Mouse (Mus musculus): ENCODE measurements around the gene Kcnma1. TPM values are rescaled to one million over a fixed set of nuclear protein-coding genes. Genes with fewer than 3 reads are reported as not detected.

Gene Kcnma1
- polyA plus RNA-seq, 1 experiment from 2014 or later = 8.2 TPM

DNA sequence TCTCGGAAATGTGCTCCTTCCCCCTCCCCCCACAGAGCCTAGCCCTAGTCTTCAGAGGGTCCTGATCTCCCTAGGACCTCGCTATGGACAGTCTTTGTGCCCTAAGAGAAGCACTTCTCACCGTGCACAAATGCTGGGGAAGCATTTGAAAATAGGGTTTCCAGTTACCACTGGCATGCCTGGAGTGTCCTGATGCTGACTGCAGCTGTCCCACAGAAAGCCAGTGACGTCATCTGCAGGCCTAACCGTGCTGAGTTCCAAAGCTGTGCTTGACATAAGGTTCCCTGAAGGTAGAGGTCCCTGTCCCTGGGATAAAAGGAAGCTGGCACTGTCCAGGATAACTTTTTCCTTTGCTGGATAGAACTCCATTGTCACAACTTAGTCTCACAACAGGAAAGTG lies 71.1 kb downstream of the Kcnma1 start:
- Histone ChIP-seq H3K27me3 (replicated peaks; ENCODE audit: control insufficient read depth, insufficient read depth, low read length) (no peaks in the 10 kb centered on the region), H3K4me1 (replicated peaks; ENCODE audit: control insufficient read depth, insufficient read depth, low read length) (no peaks in the 10 kb centered on the region), H3K9me3 (ENCODE audit: control insufficient read depth, low read length) (no peaks in the 10 kb centered on the region), H3K4me3 (ENCODE audit: low read depth, low read length) (no peak overlapping the region), H3K36me3 (ENCODE audit: control insufficient read depth, insufficient read depth, low read length) (no peaks in the 10 kb centered on the region), H3K9ac (ENCODE audit: low read length) (no peak overlapping the region), H3K27ac (ENCODE audit: low read depth) (no peak overlapping the region), H3K4me2 (ENCODE audit: low read length) (no peak overlapping the region)
- no peak for ATAC-seq (replicated peaks; ENCODE audit: low FRiP score, low TSS enrichment, low read depth)
- no peak for DNase-seq (ENCODE audit: low spot score)
- 57% methylated on average over 5 of the region's 5 CpGs for WGBS

DNA sequence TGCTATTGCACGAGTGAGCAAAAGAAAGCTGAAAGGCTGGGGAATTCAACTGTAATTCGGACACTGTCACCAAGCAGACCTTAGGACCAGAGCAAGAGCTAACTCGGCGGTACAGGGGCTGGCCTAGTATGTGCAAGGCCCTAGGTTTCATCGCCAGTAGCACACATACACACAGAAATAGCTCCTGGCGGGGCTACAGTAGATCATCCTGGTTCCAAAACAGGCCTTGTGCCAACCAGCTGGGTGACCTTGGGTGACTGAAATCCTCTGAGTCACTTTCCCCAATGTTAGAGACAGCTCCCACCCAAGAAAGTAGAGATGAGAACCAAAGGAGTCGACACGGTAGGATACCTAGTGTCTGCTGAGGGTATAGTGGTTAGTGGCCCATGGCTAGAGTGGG lies 72.2 kb downstream of the Kcnma1 start:
- DNase-seq (ENCODE audit: low spot score) (no peak), ATAC-seq (replicated peaks; ENCODE audit: low FRiP score, low TSS enrichment, low read depth) (no peak)
- WGBS = 89% methylated on average over 8 of the region's 8 CpGs
- no peaks in the 10 kb centered on the region for H3K27me3 ChIP-seq (replicated peaks; ENCODE audit: control insufficient read depth, insufficient read depth, low read length)
- no peak overlapping the region for H3K9ac ChIP-seq (ENCODE audit: low read length)
- H3K27ac ChIP-seq (ENCODE audit: low read depth) = no peak overlapping the region
- no peaks in the 10 kb centered on the region for H3K9me3 ChIP-seq (ENCODE audit: control insufficient read depth, low read length)
- H3K4me2 ChIP-seq (ENCODE audit: low read length) = no peak overlapping the region
- H3K4me3 ChIP-seq (ENCODE audit: low read depth, low read length) = no peak overlapping the region
- H3K4me1 ChIP-seq (replicated peaks; ENCODE audit: control insufficient read depth, insufficient read depth, low read length) = no peaks in the 10 kb centered on the region
- no peaks in the 10 kb centered on the region for H3K36me3 ChIP-seq (ENCODE audit: control insufficient read depth, insufficient read depth, low read length)

DNA sequence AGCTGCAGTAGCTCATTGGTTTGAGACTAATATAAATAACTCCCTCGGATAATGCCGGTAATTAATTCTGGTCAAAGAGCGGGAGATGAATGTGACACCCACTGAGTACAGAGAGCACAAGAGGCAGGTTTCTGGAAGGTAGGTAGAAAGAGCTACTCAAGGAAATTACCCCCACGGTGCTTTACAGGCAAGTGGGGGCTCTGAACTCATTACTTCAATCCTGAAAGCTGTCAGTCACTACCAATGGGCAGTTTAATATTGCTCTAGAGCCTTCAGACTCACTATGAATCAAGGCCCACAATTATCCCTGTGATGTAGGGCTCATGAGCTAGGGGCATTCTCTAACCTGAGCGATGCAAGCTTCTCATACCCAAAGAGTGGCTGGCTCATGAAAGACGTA lies 79.3 kb downstream of the Kcnma1 start:
- no peak overlapping the region for H3K4me3 ChIP-seq (ENCODE audit: low read depth, low read length)
- no peak overlapping the region for H3K4me2 ChIP-seq (ENCODE audit: low read length)
- H3K36me3 ChIP-seq (ENCODE audit: control insufficient read depth, insufficient read depth, low read length) = no peaks in the 10 kb centered on the region
- no peaks in the 10 kb centered on the region for H3K9me3 ChIP-seq (ENCODE audit: control insufficient read depth, low read length)
- 84% methylated on average over 6 of the region's 6 CpGs for WGBS
- H3K27ac ChIP-seq (ENCODE audit: low read depth) = no peak overlapping the region
- no peak overlapping the region for H3K9ac ChIP-seq (ENCODE audit: low read length)
- DNase-seq (ENCODE audit: low spot score) (no peak), ATAC-seq (replicated peaks; ENCODE audit: low FRiP score, low TSS enrichment, low read depth) (no peak)
- no peaks in the 10 kb centered on the region for H3K27me3 ChIP-seq (replicated peaks; ENCODE audit: control insufficient read depth, insufficient read depth, low read length)
- 0 out of 2 replicates have a peak, but pooled peaks cover 3% of the 10 kb centered on the region for H3K4me1 ChIP-seq (replicated peaks; ENCODE audit: control insufficient read depth, insufficient read depth, low read length)

DNA sequence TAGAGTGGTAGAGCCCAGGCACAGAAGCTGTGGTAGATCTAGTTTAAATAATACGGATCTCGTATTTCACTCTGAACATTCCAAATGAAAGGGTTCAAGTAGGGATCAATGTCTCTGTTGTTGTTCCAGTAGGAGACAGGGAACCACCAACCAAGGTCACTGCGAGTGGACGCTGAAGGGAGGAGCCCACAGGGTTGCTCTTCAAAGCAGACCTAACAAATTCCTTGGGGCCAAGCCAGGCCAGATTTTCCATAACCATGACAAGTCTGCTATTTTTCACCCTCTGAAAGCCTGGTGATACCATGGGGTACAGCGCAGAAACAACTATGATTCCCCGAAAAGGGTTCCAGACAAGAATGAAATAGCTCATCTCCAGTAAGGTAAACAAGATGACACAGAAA lies 82.6 kb downstream of the Kcnma1 start:
- WGBS = 58% methylated on average over 6 of the region's 6 CpGs
- Histone ChIP-seq H3K4me2 (ENCODE audit: low read length) (no peak overlapping the region), H3K27me3 (replicated peaks; ENCODE audit: control insufficient read depth, insufficient read depth, low read length) (no peaks in the 10 kb centered on the region), H3K9ac (ENCODE audit: low read length) (no peak overlapping the region), H3K4me1 (replicated peaks; ENCODE audit: control insufficient read depth, insufficient read depth, low read length) (0 out of 2 replicates have a peak, but pooled peaks cover 3% of the 10 kb centered on the region), H3K4me3 (ENCODE audit: low read depth, low read length) (no peak overlapping the region), H3K9me3 (ENCODE audit: control insufficient read depth, low read length) (no peaks in the 10 kb centered on the region), H3K36me3 (ENCODE audit: control insufficient read depth, insufficient read depth, low read length) (no peaks in the 10 kb centered on the region), H3K27ac (ENCODE audit: low read depth) (no peak overlapping the region)
- DNase-seq (ENCODE audit: low spot score) (no peak), ATAC-seq (replicated peaks; ENCODE audit: low FRiP score, low TSS enrichment, low read depth) (no peak)

DNA sequence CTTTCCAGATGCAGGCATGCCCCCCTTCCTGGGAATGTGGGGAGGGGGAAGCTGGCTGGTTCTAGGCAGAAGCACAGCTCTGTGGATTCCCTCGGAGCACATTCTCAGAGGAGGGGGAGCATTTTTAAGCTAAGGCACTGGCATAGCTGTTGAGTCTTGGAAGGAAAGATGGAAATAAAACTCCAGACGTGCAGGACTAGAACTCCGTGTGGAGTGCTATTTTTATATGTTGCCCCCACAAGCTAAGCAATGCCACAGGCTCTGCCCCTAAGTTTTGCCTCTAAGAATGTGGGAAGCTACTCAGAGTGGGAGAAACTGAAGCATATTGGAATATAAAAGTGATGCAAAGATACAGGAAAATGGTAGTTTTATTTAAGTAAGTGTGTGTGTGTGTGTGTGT lies 85.1 kb downstream of the Kcnma1 start:
- ATAC-seq (replicated peaks; ENCODE audit: low FRiP score, low TSS enrichment, low read depth) (no peak), DNase-seq (ENCODE audit: low spot score) (no peak)
- 71% methylated on average over 3 of the region's 3 CpGs for WGBS
- no peaks in the 10 kb centered on the region for H3K9me3 ChIP-seq (ENCODE audit: control insufficient read depth, low read length)
- H3K4me3 ChIP-seq (ENCODE audit: low read depth, low read length) = no peak overlapping the region
- H3K36me3 ChIP-seq (ENCODE audit: control insufficient read depth, insufficient read depth, low read length) = no peaks in the 10 kb centered on the region
- H3K9ac ChIP-seq (ENCODE audit: low read length) = no peak overlapping the region
- 0 out of 2 replicates have a peak, but pooled peaks cover 3% of the 10 kb centered on the region for H3K4me1 ChIP-seq (replicated peaks; ENCODE audit: control insufficient read depth, insufficient read depth, low read length)
- no peak overlapping the region for H3K4me2 ChIP-seq (ENCODE audit: low read length)
- H3K27me3 ChIP-seq (replicated peaks; ENCODE audit: control insufficient read depth, insufficient read depth, low read length) = no peaks in the 10 kb centered on the region
- H3K27ac ChIP-seq (ENCODE audit: low read depth) = no peak overlapping the region

DNA sequence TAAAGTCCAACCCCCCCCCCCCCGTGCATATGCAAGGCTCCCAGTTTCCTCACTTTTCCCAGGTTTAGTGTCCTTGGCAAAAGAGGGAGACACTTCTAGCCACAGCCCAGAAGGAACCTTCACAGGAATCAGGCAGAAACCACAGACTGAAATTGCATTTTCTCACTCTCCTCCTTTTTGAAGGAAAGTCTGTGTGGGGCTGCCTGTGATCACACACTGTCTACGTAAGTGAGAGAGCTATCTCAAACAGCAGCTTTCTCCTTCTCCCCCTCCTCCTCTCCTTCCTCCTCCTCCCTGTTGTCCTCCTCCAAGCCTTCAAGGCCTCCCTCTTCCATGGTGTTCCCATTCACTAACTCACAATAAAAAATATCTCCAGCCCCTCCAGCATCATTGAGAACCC lies 90.9 kb downstream of the Kcnma1 start:
- H3K27me3 ChIP-seq (replicated peaks; ENCODE audit: control insufficient read depth, insufficient read depth, low read length) = no peaks in the 10 kb centered on the region

DNA sequence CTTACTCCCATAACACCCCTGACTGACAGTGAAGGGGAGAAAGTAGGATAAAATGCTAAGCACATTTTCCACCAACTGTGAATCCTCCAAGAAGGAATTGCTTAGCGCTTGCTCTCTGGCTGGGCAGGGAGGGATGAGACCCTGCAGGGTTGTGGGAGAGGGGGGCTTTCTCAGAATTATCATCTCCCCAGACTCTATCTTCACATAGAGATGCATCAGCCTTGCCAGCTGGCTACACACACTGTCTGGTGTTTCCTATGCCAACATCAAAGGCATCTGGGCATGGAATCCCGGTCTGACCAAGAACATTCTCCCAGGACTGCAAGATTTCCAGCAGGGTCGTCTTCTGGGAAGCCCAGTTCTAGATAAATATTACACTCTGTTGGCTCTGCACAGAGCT lies 91.5 kb downstream of the Kcnma1 start:
- no peaks in the 10 kb centered on the region for H3K36me3 ChIP-seq (ENCODE audit: control insufficient read depth, insufficient read depth, low read length)
- no peak for DNase-seq (ENCODE audit: low spot score)
- no peak for ATAC-seq (replicated peaks; ENCODE audit: low FRiP score, low TSS enrichment, low read depth)
- H3K27me3 ChIP-seq (replicated peaks; ENCODE audit: control insufficient read depth, insufficient read depth, low read length) = no peaks in the 10 kb centered on the region
- H3K4me2 ChIP-seq (ENCODE audit: low read length) = no peak overlapping the region
- WGBS = 80% methylated on average over 3 of the region's 3 CpGs
- no peak overlapping the region for H3K27ac ChIP-seq (ENCODE audit: low read depth)
- no peaks in the 10 kb centered on the region for H3K9me3 ChIP-seq (ENCODE audit: control insufficient read depth, low read length)
- H3K4me3 ChIP-seq (ENCODE audit: low read depth, low read length) = no peak overlapping the region
- H3K9ac ChIP-seq (ENCODE audit: low read length) = no peak overlapping the region
- no peaks in the 10 kb centered on the region for H3K4me1 ChIP-seq (replicated peaks; ENCODE audit: control insufficient read depth, insufficient read depth, low read length)

More for the DNA sequence above, 90.9 kb downstream of the Kcnma1 start:
- H3K36me3 ChIP-seq (ENCODE audit: control insufficient read depth, insufficient read depth, low read length) = no peaks in the 10 kb centered on the region
- WGBS = 85% methylated on average over 2 of the region's 2 CpGs
- no peak for ATAC-seq (replicated peaks; ENCODE audit: low FRiP score, low TSS enrichment, low read depth)
- H3K4me2 ChIP-seq (ENCODE audit: low read length) = no peak overlapping the region
- no peak overlapping the region for H3K27ac ChIP-seq (ENCODE audit: low read depth)
- no peak overlapping the region for H3K9ac ChIP-seq (ENCODE audit: low read length)
- no peaks in the 10 kb centered on the region for H3K9me3 ChIP-seq (ENCODE audit: control insufficient read depth, low read length)
- DNase-seq (ENCODE audit: low spot score) = no peak
- no peak overlapping the region for H3K4me3 ChIP-seq (ENCODE audit: low read depth, low read length)
- no peaks in the 10 kb centered on the region for H3K4me1 ChIP-seq (replicated peaks; ENCODE audit: control insufficient read depth, insufficient read depth, low read length)

DNA sequence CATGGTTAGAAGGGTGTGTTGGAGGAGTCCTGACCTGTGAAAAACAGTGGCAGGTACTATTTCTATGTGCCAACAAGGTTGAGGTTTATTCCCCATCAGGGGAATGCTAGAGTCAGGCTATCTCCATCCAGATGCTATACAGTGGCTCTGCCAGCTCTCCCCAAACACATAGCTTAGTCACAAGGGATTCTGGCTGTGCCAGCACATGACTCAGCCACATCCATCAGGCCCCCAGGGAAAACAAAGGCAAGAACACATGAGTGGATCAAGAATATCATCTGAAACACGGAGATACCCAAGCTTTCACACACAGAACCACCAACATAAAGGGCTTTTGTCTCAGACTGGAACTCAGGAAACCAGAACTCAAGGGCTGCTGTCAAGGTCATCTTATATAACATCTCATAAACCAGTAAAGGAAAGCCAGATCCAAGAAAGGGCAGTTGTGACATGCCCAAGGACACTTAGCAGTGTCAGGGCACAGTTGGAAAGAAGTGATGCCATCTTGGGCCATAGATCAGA lies 103.1 kb downstream of the Kcnma1 start:
- Histone ChIP-seq H3K4me2 (ENCODE audit: low read length) (no peak overlapping the region), H3K9ac (ENCODE audit: low read length) (no peak overlapping the region), H3K27ac (ENCODE audit: low read depth) (no peak overlapping the region), H3K9me3 (ENCODE audit: control insufficient read depth, low read length) (no peaks in the 10 kb centered on the region), H3K4me3 (ENCODE audit: low read depth, low read length) (no peak overlapping the region), H3K36me3 (ENCODE audit: control insufficient read depth, insufficient read depth, low read length) (no peaks in the 10 kb centered on the region), H3K27me3 (replicated peaks; ENCODE audit: control insufficient read depth, insufficient read depth, low read length) (no peaks in the 10 kb centered on the region), H3K4me1 (replicated peaks; ENCODE audit: control insufficient read depth, insufficient read depth, low read length) (no peaks in the 10 kb centered on the region)
- 64% methylated on average over 1 of the region's 1 CpGs for WGBS
- ATAC-seq (replicated peaks; ENCODE audit: low FRiP score, low TSS enrichment, low read depth) (no peak), DNase-seq (ENCODE audit: low spot score) (no peak)

DNA sequence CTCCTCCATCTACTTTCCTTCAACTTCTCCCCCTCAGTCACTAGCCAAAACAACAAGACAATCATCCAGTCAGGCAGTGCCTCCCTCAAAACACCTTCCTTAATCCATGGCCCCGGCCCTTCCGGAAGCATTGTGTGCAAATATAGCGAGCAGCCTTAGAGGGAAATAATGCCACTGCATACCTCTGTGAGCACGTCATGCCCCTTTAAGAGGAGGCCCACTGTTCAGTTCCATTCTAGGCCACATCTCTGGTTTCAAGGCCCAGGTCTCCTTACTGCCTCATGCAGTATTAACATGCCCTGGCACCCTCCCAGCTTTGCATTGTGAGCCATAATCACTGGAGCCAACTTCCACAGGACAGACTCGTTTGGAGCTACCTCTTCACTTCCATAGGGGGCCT lies 105.7 kb downstream of the Kcnma1 start:
- no peaks in the 10 kb centered on the region for H3K27me3 ChIP-seq (replicated peaks; ENCODE audit: control insufficient read depth, insufficient read depth, low read length)
- DNase-seq (ENCODE audit: low spot score) (no peak), ATAC-seq (replicated peaks; ENCODE audit: low FRiP score, low TSS enrichment, low read depth) (no peak)
- H3K4me1 ChIP-seq (replicated peaks; ENCODE audit: control insufficient read depth, insufficient read depth, low read length) = no peaks in the 10 kb centered on the region
- no peaks in the 10 kb centered on the region for H3K9me3 ChIP-seq (ENCODE audit: control insufficient read depth, low read length)
- H3K27ac ChIP-seq (ENCODE audit: low read depth) = no peak overlapping the region
- WGBS = 65% methylated on average over 5 of the region's 5 CpGs
- no peak overlapping the region for H3K4me3 ChIP-seq (ENCODE audit: low read depth, low read length)
- no peak overlapping the region for H3K4me2 ChIP-seq (ENCODE audit: low read length)
- H3K36me3 ChIP-seq (ENCODE audit: control insufficient read depth, insufficient read depth, low read length) = no peaks in the 10 kb centered on the region
- H3K9ac ChIP-seq (ENCODE audit: low read length) = no peak overlapping the region

All from intestine, embryonic 14.5 days (tissue).